Mouse (Mus musculus) cerebellum, adult 2 months (tissue): ENCODE measurements around the gene Cyp17a1.

ENCODE experiments used
- CTCF ChIP-seq: fragments of 200-500 bp; IDR thresholded peaks from 2 replicates; pipeline ENCODE4 v1.5.1; 2011; ENCODE audit warnings: low read depth, mild to moderate bottlenecking, control low read depth, low read length, moderate library complexity, borderline replicate concordance; ENCODE audit not compliant: insufficient read depth
- POLR2A ChIP-seq: fragments of 200-500 bp; IDR thresholded peaks from 2 replicates; pipeline ENCODE4 v1.6.1; 2011; ENCODE audit warnings: low read length, control low read depth, borderline replicate concordance; ENCODE audit not compliant: insufficient read depth

DNA sequence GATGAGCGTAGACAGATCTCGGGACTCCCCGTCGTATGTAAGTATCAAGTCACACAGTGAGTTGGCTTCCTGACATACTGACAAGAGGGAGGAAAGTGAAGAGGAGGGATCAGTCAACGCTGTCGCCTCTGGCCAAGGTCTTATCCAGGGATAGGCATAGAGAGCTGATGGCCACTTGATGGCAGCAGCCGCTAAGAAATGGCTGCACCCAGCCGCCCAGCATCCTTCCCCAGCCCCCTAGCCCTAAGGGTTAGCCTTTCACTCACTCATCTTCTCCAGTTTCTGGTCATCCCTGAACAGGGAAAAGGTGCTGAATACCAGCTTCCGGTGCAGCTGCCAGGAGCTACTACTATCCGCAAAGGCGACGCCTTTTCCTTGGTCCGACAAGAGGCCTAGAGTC is 2.3 kb downstream of the Cyp17a1 start:
- no peak for TF ChIP-seq POLR2A
- peak; percentile 96 for TF ChIP-seq CTCF
